Mouse (Mus musculus): ENCODE data around the gene Nxnl2. TPM values are rescaled to one million over a fixed set of nuclear protein-coding genes. Genes with fewer than 3 reads are reported as not detected.
A peak's percentile ranks its signal among the peaks of the same experiment; 100 is the strongest.
"Not testable (repeated sequence)": the region's sequence is repeated elsewhere in the genome, so short reads cannot be mapped to it uniquely, and the experiment has no call there.

Gene Nxnl2
- polyA plus RNA-seq, 1 experiment from 2014 or later, result 1.7 TPM

- not testable (repeated sequence) for H3K27me3 ChIP-seq; H3K36me3 ChIP-seq; H3K27ac ChIP-seq; H3K4me3 ChIP-seq; H3K4me2 ChIP-seq; H3K4me1 ChIP-seq (replicated peaks); H3K9me3 ChIP-seq (replicated peaks); ATAC-seq (replicated peaks; ENCODE audit: insufficient number of reproducible peaks, insufficient read depth, low FRiP score, low read depth); H3K9ac ChIP-seq
- 90% methylated on average over 11 of the region's 11 CpGs for WGBS
Observed at GRCm38 (mm10) chr13:51204081-51204480, 33.3 kb downstream of the Nxnl2 start.

GRCm38 (mm10) chr13:51207965-51208364 lies 37.1 kb downstream of the Nxnl2 start:
- Histone ChIP-seq H3K9me3 (replicated peaks) (no peaks in the 10 kb centered on the region), H3K4me1 (replicated peaks) (peaks cover 7% of the 10 kb centered on the region), H3K4me3 (no peak overlapping the region), H3K27ac (no peak overlapping the region), H3K9ac (no peak overlapping the region), H3K27me3 (no peaks in the 10 kb centered on the region), H3K36me3 (no peaks in the 10 kb centered on the region), H3K4me2 (0 out of 2 replicates have a peak overlapping the region, but pooled peaks have one; percentile 6)
- ATAC-seq (replicated peaks; ENCODE audit: insufficient number of reproducible peaks, insufficient read depth, low FRiP score, low read depth), result no peak
- 61% methylated on average over 12 of the region's 12 CpGs for whole genome bisulfite sequencing

GRCm38 (mm10) chr13:51208378-51209100 lies 37.7 kb downstream of the Nxnl2 start:
- peak; percentile 69; the same call in 1 of the 2 replicates for ATAC-seq (replicated peaks; ENCODE audit: insufficient number of reproducible peaks, insufficient read depth, low FRiP score, low read depth)
- Histone ChIP-seq H3K4me1 (replicated peaks) (peaks cover 7% of the 10 kb centered on the region), H3K27me3 (no peaks in the 10 kb centered on the region), H3K27ac (no peak overlapping the region), H3K9ac (no peak overlapping the region), H3K4me2 (0 out of 2 replicates have a peak overlapping the region, but pooled peaks have one; percentile 6), H3K36me3 (no peaks in the 10 kb centered on the region), H3K4me3 (no peak overlapping the region), H3K9me3 (replicated peaks) (no peaks in the 10 kb centered on the region)
- 50% methylated on average over 18 of the region's 18 CpGs for WGBS

GRCm38 (mm10) chr13:51210639-51211038 lies 39.8 kb downstream of the Nxnl2 start:
- WGBS, result 70% methylated on average over 5 of the region's 5 CpGs

GRCm38 (mm10) chr13:51214746-51215145 lies 43.9 kb downstream of the Nxnl2 start:
- no peak overlapping the region for H3K4me2 ChIP-seq
- no peak overlapping the region for H3K27ac ChIP-seq
- no peaks in the 10 kb centered on the region for H3K4me1 ChIP-seq (replicated peaks)
- WGBS, result 61% methylated on average over 2 of the region's 2 CpGs
- no peaks in the 10 kb centered on the region for H3K36me3 ChIP-seq
- no peaks in the 10 kb centered on the region for H3K27me3 ChIP-seq
- no peak overlapping the region for H3K9ac ChIP-seq
- no peak overlapping the region for H3K4me3 ChIP-seq
- no peaks in the 10 kb centered on the region for H3K9me3 ChIP-seq (replicated peaks)
- no peak for ATAC-seq (replicated peaks; ENCODE audit: insufficient number of reproducible peaks, insufficient read depth, low FRiP score, low read depth)

More at GRCm38 (mm10) chr13:51210639-51211038, 39.8 kb downstream of the Nxnl2 start:
- H3K4me1 ChIP-seq (replicated peaks), result peaks cover 7% of the 10 kb centered on the region
- no peaks in the 10 kb centered on the region for H3K36me3 ChIP-seq
- no peak overlapping the region for H3K9ac ChIP-seq
- no peak for ATAC-seq (replicated peaks; ENCODE audit: insufficient number of reproducible peaks, insufficient read depth, low FRiP score, low read depth)
- H3K9me3 ChIP-seq (replicated peaks), result no peaks in the 10 kb centered on the region
- H3K27ac ChIP-seq, result no peak overlapping the region
- H3K4me2 ChIP-seq, result no peak overlapping the region
- H3K27me3 ChIP-seq, result no peaks in the 10 kb centered on the region
- no peak overlapping the region for H3K4me3 ChIP-seq

- WGBS, result 82% methylated on average over 4 of the region's 4 CpGs
- no peak overlapping the region for H3K4me2 ChIP-seq
- H3K4me1 ChIP-seq (replicated peaks), result peaks cover 4% of the 10 kb centered on the region; the same call in 1 of the 2 replicates
- no peak overlapping the region for H3K9ac ChIP-seq
- no peak overlapping the region for H3K4me3 ChIP-seq
- no peaks in the 10 kb centered on the region for H3K9me3 ChIP-seq (replicated peaks)
- ATAC-seq (replicated peaks; ENCODE audit: insufficient number of reproducible peaks, insufficient read depth, low FRiP score, low read depth), result no peak
- H3K27me3 ChIP-seq, result no peaks in the 10 kb centered on the region
- no peak overlapping the region for H3K27ac ChIP-seq
- H3K36me3 ChIP-seq, result no peaks in the 10 kb centered on the region
Observed at GRCm38 (mm10) chr13:51220897-51221296, 50.1 kb downstream of the Nxnl2 start.

- H3K9ac ChIP-seq, result no peak overlapping the region
- no peak for ATAC-seq (replicated peaks; ENCODE audit: insufficient number of reproducible peaks, insufficient read depth, low FRiP score, low read depth)
- H3K4me1 ChIP-seq (replicated peaks), result peaks cover 4% of the 10 kb centered on the region; the same call in 1 of the 2 replicates
- no peaks in the 10 kb centered on the region for H3K36me3 ChIP-seq
- 57% methylated on average over 12 of the region's 12 CpGs for WGBS
- no peaks in the 10 kb centered on the region for H3K27me3 ChIP-seq
- no peaks in the 10 kb centered on the region for H3K9me3 ChIP-seq (replicated peaks)
- no peak overlapping the region for H3K4me3 ChIP-seq
- peak overlapping the region; percentile 34; the same call in 1 of the 2 replicates for H3K27ac ChIP-seq
- no peak overlapping the region for H3K4me2 ChIP-seq
Observed at GRCm38 (mm10) chr13:51221425-51222160, 50.8 kb downstream of the Nxnl2 start.

Small RNA genes within 50 kb of the gene (microRNA-seq; reads per million reads assigned to microRNA genes)
- gene Gm44341, result not detected

Other genes starting within 250 kb of the Nxnl2 start
- 45.1 and 51.6 TPM in 2 replicates for gene Spin1, start 70.1 kb upstream of the Nxnl2 start, polyA plus RNA-seq (2015; fragmentation: Nextera tagmentation; extraction: Ambion mirVana)
- 18.8 and 33.9 TPM in 2 replicates for gene S1pr3, start 237.6 kb downstream of the Nxnl2 start, polyA plus RNA-seq (2015; fragmentation: Nextera tagmentation; extraction: Ambion mirVana)

Data from heart, embryonic 15.5 days (tissue).